Mouse (Mus musculus): ENCODE data around the gene Nans.

Nans gene

GRCm38 (mm10) chr4:46489028-46489925 is at the start of gene Nans:
TSS of gene Nans (plus strand) at chr4:46489248.
- peak; percentile 90 to 97 for DNase-seq (ENCODE audit: low spot score in 2 of 2)

GRCm38 (mm10) chr4:46442501-46442900 is 46.5 kb upstream of the Nans start:
- no peak for DNase-seq (ENCODE audit: low spot score in 2 of 2)

- no peak for DNase-seq (ENCODE audit: low spot score in 2 of 2)
These were observed 43.7 kb upstream of the Nans start for GRCm38 (mm10) chr4:46445237-46445945.

GRCm38 (mm10) chr4:46447461-46447860 is 41.6 kb upstream of the Nans start:
- DNase-seq (ENCODE audit: low spot score in 2 of 2) = no peak

GRCm38 (mm10) chr4:46448886-46449285 is 40.2 kb upstream of the Nans start:
- peak in 1 of 2 experiments; percentile 47 for DNase-seq (ENCODE audit: low spot score in 2 of 2)

GRCm38 (mm10) chr4:46450020-46450518 is 39.0 kb upstream of the Nans start:
- DNase-seq (ENCODE audit: low spot score in 2 of 2) = no peak

- DNase-seq (ENCODE audit: low spot score in 2 of 2) = peak; percentile 95 to 97
These were observed 38.4 kb upstream of the Nans start, which contains the start of gene Anp32b for GRCm38 (mm10) chr4:46450519-46451131. TSS of gene Anp32b (plus strand) at chr4:46450902.

- DNase-seq (ENCODE audit: low spot score in 2 of 2) = peak; percentile 79 to 86
These were observed 37.7 kb upstream of the Nans start for GRCm38 (mm10) chr4:46451240-46451757.

DNA sequence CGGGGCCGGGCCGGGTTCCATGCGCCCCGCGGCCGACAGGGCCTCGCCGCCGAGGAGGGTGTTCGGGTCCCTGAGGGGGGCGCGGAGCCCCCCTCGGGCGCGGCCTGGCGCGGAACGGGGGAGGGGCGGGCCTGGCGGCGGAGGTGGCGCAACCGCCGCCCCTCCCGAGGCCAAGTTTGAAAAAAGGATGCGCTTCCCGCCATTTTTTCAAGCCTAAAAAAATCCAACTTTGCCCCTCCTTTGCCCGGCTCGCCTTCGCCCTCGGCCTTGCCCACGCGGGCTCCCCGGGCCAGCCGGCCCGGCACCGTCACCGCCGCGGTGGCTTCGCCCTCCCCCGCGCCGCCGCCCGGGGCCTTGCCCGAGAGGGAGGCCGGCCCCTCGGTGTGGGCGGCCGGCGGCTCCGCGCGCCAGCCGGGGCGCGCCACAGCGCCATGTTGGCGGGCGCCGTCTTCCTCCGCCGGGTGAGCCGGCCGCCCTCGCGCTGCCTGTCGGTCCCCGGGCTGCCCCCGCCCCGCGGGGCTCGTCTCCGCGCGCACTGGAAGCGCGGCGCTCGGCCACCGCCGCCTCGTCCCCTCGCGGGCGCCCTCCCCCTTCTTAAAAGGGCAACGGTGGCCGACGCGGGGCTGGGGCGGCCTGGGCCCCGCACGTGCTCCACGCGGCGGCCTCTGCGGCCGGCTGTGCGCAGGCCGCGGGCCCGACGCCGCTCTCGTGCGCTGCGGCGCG is 37.1 kb upstream of the Nans start:
- DNase-seq (ENCODE audit: low spot score in 2 of 2) = peak; percentile 76 to 81

DNA sequence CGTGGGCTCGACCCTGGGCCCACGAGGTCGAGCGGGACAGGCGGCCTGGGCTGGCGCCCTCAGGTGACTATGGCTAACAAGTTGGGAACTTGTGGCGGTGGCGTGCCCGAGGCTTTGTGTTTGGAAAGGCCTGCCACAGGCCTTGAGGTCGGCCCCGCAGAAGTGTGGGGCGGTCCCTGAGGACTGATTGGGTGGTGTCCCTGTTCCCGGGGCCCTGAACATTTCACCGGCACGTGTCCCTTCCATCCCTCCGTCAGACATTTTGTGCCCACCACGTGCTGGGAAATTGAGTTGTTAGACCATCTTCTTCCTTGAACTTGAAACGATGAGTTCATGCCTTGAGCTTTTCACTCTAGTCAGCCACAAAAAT is 36.6 kb upstream of the Nans start:
- peak; percentile 69 to 78 for DNase-seq (ENCODE audit: low spot score in 2 of 2)

DNA sequence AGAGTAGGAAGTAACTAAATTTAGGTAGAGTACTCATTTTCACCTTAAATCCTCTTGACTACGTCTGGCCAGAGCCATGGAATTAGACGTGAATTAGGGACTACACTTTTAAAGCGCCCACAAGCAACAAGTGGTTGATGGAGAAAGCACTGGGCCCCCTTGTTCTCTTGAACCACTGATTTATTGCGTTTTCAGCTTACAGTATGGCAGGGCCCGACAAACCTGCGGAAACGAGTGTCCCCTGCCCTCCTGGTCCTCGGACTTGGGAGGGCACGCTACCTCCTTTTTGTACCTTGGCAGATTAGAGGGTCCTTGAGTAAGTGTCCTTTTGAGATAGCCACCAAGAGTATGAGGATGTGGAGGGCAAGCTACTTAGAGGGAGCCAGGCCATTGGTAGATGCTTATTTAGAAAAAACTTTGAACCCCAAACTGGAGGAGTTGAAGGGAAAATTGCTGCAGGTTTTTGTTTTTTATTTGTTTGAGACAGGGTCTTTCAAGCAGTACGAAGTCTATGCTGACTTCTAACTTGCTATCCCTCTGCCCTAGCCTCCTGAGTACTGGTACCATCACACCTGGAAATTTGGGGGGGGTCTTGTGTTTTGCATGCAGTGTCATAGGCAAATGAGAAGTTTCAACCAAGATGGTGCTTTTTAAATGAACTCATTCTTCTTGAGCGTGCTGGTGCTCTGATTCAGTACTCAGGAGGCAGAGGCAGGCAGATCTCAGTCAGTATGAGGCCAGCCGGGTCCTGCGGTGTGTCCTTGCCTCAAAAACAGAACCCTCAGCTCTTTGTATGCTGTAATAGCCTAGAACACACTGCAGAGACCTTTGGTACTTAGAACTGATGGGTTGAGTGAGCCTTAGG is 36.0 kb upstream of the Nans start:
- no peak for DNase-seq (ENCODE audit: low spot score in 2 of 2)

GRCm38 (mm10) chr4:46454097-46454864 is 34.8 kb upstream of the Nans start:
- DNase-seq (ENCODE audit: low spot score in 2 of 2) = no peak

GRCm38 (mm10) chr4:46456762-46457161 is 32.3 kb upstream of the Nans start:
- no peak for DNase-seq (ENCODE audit: low spot score in 2 of 2)

DNA sequence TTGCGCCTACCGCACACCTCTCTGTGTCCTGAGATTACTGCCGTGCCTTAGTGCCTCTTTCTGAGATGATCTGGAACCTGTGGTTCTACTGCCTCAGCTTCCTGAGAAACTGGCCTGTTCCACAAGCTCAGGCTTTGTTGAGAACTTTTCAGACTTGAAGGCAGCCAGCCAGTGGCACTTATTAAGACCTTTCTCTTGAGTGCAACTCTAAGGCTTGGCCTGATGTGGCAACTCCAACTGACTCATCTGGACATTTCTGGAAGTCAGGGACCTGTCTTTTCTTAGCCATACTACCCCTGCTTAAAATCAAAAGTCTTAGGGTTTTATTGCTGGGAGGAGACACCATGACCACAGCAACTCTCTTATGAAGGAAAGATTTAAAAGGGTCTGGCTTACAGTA is 31.9 kb upstream of the Nans start:
- no peak for DNase-seq (ENCODE audit: low spot score in 2 of 2)

- no peak for DNase-seq (ENCODE audit: low spot score in 2 of 2)
These were observed 30.6 kb upstream of the Nans start for GRCm38 (mm10) chr4:46458411-46458810.

DNA sequence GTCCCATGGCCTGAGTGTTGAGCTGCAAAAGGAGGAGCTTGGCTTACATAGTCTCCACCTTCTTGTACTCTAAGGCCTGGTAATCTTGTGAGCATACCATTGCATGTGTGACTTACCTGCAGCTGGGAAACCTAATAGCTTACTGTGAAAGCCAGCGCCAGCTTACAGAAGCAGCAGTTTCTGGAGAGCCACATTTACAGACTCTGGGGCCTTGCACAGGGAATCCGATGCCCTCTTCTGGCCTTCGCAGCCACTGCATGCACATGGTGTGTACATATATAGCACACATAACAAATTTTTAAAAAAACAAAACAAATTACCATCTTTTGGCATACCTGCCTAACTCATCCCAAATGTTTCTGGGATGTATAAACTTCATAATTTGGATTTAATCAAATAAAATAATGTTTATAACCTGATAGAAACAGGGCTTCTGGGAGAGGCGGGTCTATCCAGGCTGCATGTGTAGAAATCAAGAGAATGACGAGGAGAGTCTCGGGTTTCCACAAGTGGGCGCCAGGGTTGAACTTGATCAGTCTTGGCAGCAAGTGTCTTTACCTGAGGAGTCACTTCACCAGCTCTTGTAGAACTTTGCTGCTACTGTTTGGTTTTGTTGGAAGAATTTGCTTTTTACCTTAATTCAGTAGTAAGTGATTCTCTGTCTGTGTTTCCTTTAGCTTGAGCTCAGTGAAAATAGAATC is 25.8 kb upstream of the Nans start:
- peak in 1 of 2 experiments; percentile 77 for DNase-seq (ENCODE audit: low spot score in 2 of 2)

DNA sequence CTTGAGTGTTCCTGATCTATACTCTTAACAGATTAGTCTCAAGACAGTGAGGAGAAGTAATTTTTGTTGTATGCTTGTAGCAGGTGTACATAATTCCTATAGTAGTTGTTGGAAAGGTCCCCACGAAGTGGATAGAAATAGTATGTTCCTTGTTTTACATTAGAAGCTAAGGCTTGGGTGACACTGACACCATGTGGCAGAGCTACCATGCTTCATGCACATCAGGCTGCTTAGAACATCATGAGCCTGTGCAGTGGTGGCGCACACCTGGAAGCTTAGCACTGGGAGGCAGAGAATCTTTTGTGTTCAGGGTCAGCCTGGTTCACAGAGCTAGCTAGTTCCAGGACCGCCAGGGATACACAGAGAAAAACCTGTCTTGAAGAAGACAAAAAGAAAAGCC is 23.3 kb upstream of the Nans start:
- DNase-seq (ENCODE audit: low spot score in 2 of 2) = no peak

GRCm38 (mm10) chr4:46475101-46475500 is 13.9 kb upstream of the Nans start:
- no peak for DNase-seq (ENCODE audit: low spot score in 2 of 2)

DNA sequence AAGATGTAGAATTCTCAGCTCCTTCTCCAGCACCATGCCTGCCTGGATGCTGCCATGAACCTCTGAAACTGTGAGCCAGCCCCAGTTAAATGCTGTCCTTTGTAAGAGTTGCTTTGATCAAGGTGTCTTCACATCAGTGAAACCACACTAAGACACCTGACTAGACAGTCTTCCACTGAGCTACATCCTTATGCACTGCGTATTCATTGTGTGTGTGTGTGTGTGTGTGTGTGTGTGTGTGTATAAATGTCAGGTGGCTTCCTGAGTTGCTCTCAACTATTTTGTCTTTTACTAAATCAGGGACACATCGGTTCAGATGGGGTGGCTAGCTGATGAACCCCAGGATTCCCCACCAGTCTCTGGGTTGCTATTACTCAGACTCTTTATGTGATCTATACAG is 10.0 kb upstream of the Nans start:
- DNase-seq (ENCODE audit: low spot score in 2 of 2) = no peak
